Mouse (Mus musculus) midbrain, embryonic 12.5 days (tissue): ENCODE results near the gene Clcn1. TPM values are rescaled to one million over a fixed set of nuclear protein-coding genes. Genes with fewer than 3 reads are reported as not detected.

Source experiments
- ATAC-seq: fragments of 200-750 bp; cut with Nextera tagmentation; 2 replicates; pipeline ENCODE4 v1.8.0; 2017; ENCODE audit warnings: low read depth, moderate TSS enrichment, moderate library complexity; ENCODE audit not compliant: low FRiP score
- H3K27ac ChIP-seq: fragments of 300-500 bp; sonication (generic); replicated peaks from 2 replicates; pipeline ENCODE4 v1.5.1; 2016; ENCODE audit warnings: mild to moderate bottlenecking
- H3K27me3 ChIP-seq: fragments of 300-500 bp; sonication (generic); 2 replicates; pipeline ENCODE4 v1.6.1; 2016; ENCODE audit warnings: mild to moderate bottlenecking
- H3K36me3 ChIP-seq: fragments of 300-500 bp; sonication (generic); 2 replicates; pipeline ENCODE4 v1.6.1; 2016
- H3K4me1 ChIP-seq: fragments of 300-500 bp; sonication (generic); 2 replicates; pipeline ENCODE4 v1.6.1; 2016
- H3K4me2 ChIP-seq: fragments of 300-500 bp; sonication (generic); replicated peaks from 2 replicates; pipeline ENCODE4 v1.6.1; 2016; ENCODE audit warnings: mild to moderate bottlenecking, moderate library complexity
- H3K4me3 ChIP-seq: fragments of 300-500 bp; sonication (generic); 2 replicates; pipeline ENCODE4 v1.5.1; 2016; ENCODE audit warnings: mild to moderate bottlenecking
- H3K9ac ChIP-seq: fragments of 300-500 bp; sonication (generic); replicated peaks from 2 replicates; pipeline ENCODE4 v1.6.1; 2016; ENCODE audit warnings: mild to moderate bottlenecking, moderate library complexity
- H3K9me3 ChIP-seq: fragments of 300-500 bp; sonication (generic); 2 replicates; pipeline ENCODE4 v1.6.1; 2016; ENCODE audit warnings: mild to moderate bottlenecking
- WGBS: fragments of 180-500 bp; shearing (Covaris S2); methylation state at CpG from one replicate; pipeline ENCODE4 v1.1.7; 2016; 5-methylcytosine and 5-hydroxymethylcytosine counted together
- polyA plus RNA-seq: library from polyadenylated mRNA; unstranded; fragments of >200 nt; fragmentation: Nextera tagmentation; extraction: Ambion mirVana; gene quantifications from 2 replicates; pipeline ENCODE4 v1.2.1, GENCODE M21; 2016

Gene Clcn1
- polyA plus RNA-seq, 1 experiment from 2014 or later = 1.3 TPM

DNA sequence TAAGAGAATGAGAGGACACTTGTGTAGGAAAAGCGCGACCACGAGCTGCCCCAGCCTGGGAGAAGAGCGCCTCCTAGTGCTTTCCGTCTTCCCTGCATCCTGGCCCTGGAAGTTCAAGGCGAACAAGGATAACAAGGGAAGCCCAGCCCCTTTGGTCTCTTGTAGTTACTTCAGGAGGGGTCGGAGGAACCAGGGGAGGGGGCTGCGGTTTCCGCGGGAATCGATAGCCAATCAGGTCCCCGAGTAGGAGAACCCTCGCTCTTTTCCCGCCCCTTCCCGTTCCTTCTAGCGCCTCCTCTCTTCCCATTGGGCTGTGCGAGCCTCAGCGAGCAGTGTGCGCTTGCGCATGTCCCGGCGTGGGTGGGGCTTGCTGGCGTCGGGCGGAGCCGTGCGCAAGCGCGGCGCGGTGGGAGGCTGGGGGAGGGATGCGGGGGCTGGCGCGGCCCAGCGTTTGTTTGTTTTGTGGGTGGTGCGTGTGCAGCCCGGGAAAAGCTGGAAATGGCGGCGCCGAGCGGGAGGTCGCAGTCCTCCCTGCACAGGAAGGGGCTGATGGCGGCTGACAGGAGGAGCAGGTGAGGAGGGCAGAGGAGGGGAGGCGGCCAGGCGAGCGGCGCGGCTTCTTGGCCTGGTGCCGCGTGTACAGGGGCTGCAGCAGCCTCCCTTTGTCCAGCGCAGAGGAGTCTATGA, 21.7 kb upstream of the Clcn1 start, which contains the start of gene Casp2:
Gene Casp2 (plus strand): TSS at position 360 of the 687 bp plus-strand sequence.
- Histone ChIP-seq H3K27ac (peak within 1 kb of the TSS; percentile 90), H3K4me3 (peak within 1 kb of the TSS; percentile 86), H3K4me1 (peaks cover 11% of the 10 kb centered on the region), H3K4me2 (peak within 1 kb of the TSS; percentile 83), H3K36me3 (peaks cover 26% of the 10 kb centered on the region), H3K9me3 (no peaks in the 10 kb centered on the region), H3K9ac (peak within 1 kb of the TSS; percentile 84), H3K27me3 (peaks cover 5% of the 10 kb centered on the region; the same call in 1 of the 2 replicates)
- ATAC-seq = peak; percentile 99
- under 1% methylated on average over 45 of the region's 51 CpGs for WGBS

GRCm38 (mm10) chr6:42265391-42266330, 20.8 kb upstream of the Clcn1 start:
- H3K4me2 ChIP-seq = peak overlapping the region; percentile 83
- H3K4me3 ChIP-seq = peak overlapping the region; percentile 86
- peak overlapping the region; percentile 84 for H3K9ac ChIP-seq
- peaks cover 4% of the 10 kb centered on the region; the same call in 1 of the 2 replicates for H3K27me3 ChIP-seq
- ATAC-seq = no peak
- H3K4me1 ChIP-seq = peaks cover 11% of the 10 kb centered on the region
- H3K9me3 ChIP-seq = no peaks in the 10 kb centered on the region
- peaks cover 35% of the 10 kb centered on the region for H3K36me3 ChIP-seq
- H3K27ac ChIP-seq = peak overlapping the region; percentile 90
- WGBS = under 1% methylated on average over 21 of the region's 21 CpGs

DNA sequence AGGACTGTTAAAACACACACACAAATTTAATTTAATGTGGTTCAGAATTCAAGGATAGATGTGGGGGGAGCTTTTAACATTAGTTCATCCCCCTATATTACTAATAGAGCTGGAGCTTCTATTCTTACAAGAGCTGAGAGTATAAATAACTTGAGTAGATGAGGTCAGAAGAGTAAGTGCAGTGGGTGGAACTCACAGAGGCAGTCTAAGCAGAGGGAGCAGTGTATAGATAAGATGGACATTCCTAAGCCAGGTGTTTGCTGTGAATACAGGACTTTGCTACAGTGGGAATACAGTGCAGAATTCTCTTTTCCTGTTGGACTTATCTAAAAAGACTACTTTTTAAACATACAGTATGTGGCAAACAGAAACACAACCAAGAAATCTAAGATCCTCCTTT, 15.7 kb upstream of the Clcn1 start:
- H3K36me3 ChIP-seq = peaks cover 79% of the 10 kb centered on the region
- peaks cover 11% of the 10 kb centered on the region for H3K4me1 ChIP-seq
- no peaks in the 10 kb centered on the region for H3K9me3 ChIP-seq
- H3K9ac ChIP-seq = no peak overlapping the region
- H3K27ac ChIP-seq = no peak overlapping the region
- no peak overlapping the region for H3K4me2 ChIP-seq
- no peaks in the 10 kb centered on the region for H3K27me3 ChIP-seq
- H3K4me3 ChIP-seq = no peak overlapping the region
- ATAC-seq = no peak

- no peak overlapping the region for H3K4me2 ChIP-seq
- WGBS = 82% methylated on average over 2 of the region's 2 CpGs
- ATAC-seq = no peak
- H3K9ac ChIP-seq = no peak overlapping the region
- H3K36me3 ChIP-seq = peaks cover 90% of the 10 kb centered on the region
- no peaks in the 10 kb centered on the region for H3K9me3 ChIP-seq
- H3K27me3 ChIP-seq = no peaks in the 10 kb centered on the region
- H3K4me3 ChIP-seq = no peak overlapping the region
- H3K4me1 ChIP-seq = no peaks in the 10 kb centered on the region
- H3K27ac ChIP-seq = no peak overlapping the region
These were observed 10.3 kb upstream of the Clcn1 start for GRCm38 (mm10) chr6:42276151-42276550.

DNA sequence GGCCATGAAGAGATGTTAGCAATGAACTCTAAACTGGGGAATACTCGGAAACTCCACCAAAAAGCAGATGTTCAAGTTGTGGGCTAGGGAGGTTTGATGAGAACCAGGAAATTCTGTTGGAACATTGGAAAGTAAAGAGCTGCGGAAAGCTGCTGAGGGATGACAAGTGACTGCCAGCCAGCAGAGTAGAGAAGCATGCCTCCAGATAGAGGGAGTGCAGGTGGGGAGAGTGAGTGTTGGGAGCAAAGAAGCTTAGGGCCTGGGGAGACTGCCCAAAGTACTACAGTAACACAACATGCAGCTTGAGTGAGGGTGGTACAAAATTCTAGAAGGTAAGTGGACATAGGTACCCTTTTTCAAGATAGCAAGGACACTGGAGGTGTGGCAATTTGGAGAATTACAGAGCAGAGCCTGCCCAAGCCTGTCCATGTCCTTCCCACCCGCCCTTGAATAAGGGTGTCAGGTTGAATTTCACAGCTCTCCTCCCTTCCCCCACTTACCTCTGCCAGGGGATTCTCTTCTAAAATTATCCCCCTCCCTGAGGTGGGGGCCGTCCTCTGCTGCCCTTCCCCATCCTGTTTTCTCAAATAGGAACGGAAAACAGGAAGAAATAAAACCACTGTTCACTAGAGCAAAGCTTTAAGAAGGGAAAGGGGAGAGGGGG, 3.5 kb upstream of the Clcn1 start:
- no peak overlapping the region for H3K9ac ChIP-seq
- no peak overlapping the region for H3K27ac ChIP-seq
- H3K4me3 ChIP-seq = no peak overlapping the region
- no peaks in the 10 kb centered on the region for H3K4me1 ChIP-seq
- H3K4me2 ChIP-seq = no peak overlapping the region
- H3K27me3 ChIP-seq = no peaks in the 10 kb centered on the region
- peaks cover 71% of the 10 kb centered on the region for H3K36me3 ChIP-seq
- peak; percentile 42; the same call in 1 of the 2 replicates for ATAC-seq
- 78% methylated on average over 5 of the region's 5 CpGs for WGBS
- no peaks in the 10 kb centered on the region for H3K9me3 ChIP-seq

DNA sequence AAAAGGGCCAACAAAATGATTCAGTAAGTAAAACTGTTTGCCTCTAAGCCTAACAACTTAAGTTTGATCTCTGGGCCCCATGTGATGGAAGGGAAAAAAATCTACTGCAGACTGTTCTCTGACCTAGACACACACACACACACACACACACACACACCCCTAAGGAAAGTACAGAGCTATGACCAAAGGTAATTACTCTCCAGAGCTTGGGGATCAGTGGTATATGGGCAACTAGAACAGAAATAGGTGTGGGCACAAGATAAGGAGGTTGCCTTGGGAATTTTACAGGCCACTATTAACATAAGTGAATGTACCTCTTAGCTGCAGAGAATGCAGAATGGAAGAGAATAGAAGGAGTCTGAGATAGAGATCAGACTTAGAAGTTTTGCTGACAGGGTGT, 1.1 kb downstream of the Clcn1 start:
- H3K4me1 ChIP-seq = no peaks in the 10 kb centered on the region
- H3K27ac ChIP-seq = no peak overlapping the region
- ATAC-seq = no peak
- H3K36me3 ChIP-seq = peaks cover 56% of the 10 kb centered on the region
- no peak overlapping the region for H3K9ac ChIP-seq
- H3K9me3 ChIP-seq = no peaks in the 10 kb centered on the region
- H3K27me3 ChIP-seq = no peaks in the 10 kb centered on the region
- no peak overlapping the region for H3K4me2 ChIP-seq
- H3K4me3 ChIP-seq = no peak overlapping the region

DNA sequence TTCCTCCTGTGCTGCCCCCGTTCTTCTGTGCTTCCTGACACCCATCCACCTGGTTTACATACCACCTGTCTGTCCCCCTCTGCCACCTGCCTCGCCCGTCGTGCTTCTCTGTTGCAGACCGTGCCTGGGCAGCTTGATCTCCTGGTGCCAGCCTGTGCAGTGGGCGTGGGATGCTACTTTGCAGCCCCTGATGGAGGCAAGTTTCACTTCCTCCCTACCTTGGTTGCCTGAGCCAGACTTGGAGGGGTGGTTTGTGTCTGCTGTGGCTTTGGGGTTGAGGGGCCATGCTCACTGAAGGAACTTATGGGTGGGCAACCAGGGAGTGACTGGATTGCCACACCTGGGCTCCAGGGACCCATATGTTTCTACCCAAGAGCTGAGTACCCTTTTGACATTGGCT, 6.8 kb downstream of the Clcn1 start:
- H3K36me3 ChIP-seq = peaks cover 68% of the 10 kb centered on the region
- 91% methylated on average over 6 of the region's 6 CpGs for WGBS
- H3K9ac ChIP-seq = no peak overlapping the region
- no peak overlapping the region for H3K4me3 ChIP-seq
- no peak overlapping the region for H3K4me2 ChIP-seq
- ATAC-seq = no peak
- no peaks in the 10 kb centered on the region for H3K27me3 ChIP-seq
- no peaks in the 10 kb centered on the region for H3K4me1 ChIP-seq
- H3K27ac ChIP-seq = no peak overlapping the region
- H3K9me3 ChIP-seq = no peaks in the 10 kb centered on the region

- no peak overlapping the region for H3K4me3 ChIP-seq
- peaks cover 83% of the 10 kb centered on the region for H3K36me3 ChIP-seq
- no peaks in the 10 kb centered on the region for H3K4me1 ChIP-seq
- 83% methylated on average over 3 of the region's 3 CpGs for WGBS
- H3K27me3 ChIP-seq = no peaks in the 10 kb centered on the region
- H3K27ac ChIP-seq = no peak overlapping the region
- no peak for ATAC-seq
- H3K4me2 ChIP-seq = no peak overlapping the region
- no peak overlapping the region for H3K9ac ChIP-seq
- H3K9me3 ChIP-seq = no peaks in the 10 kb centered on the region
These were observed 9.1 kb downstream of the Clcn1 start for GRCm38 (mm10) chr6:42295549-42296094.

DNA sequence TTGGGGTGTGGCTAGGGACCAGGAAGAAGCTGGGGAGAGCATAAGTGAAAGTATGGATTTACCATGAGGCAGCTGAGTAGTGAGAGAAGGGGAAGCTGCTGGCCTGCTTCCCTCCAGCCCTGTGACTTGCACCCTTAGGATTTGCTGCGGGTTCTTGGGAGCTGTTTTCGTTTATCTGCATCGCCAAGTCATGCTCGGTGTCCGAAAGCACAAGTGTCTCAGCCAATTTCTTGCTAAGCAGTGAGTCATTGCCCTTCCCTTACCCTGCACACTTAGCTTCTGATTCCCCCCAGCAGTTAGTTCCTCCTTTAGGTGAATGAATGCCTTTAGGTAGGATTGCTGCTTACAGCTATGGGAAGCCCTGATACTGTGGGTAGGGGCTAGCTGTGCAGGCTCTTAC, 12.9 kb downstream of the Clcn1 start:
- Histone ChIP-seq H3K27ac (no peak overlapping the region), H3K9ac (no peak overlapping the region), H3K4me2 (no peak overlapping the region), H3K27me3 (no peaks in the 10 kb centered on the region), H3K36me3 (peaks cover 60% of the 10 kb centered on the region), H3K4me1 (no peaks in the 10 kb centered on the region), H3K9me3 (no peaks in the 10 kb centered on the region), H3K4me3 (no peak overlapping the region)
- 90% methylated on average over 5 of the region's 5 CpGs for WGBS
- no peak for ATAC-seq

GRCm38 (mm10) chr6:42309816-42310378, 23.4 kb downstream of the Clcn1 start:
- WGBS = 54% methylated on average over 8 of the region's 8 CpGs
- peaks cover 69% of the 10 kb centered on the region for H3K36me3 ChIP-seq
- ATAC-seq = 0 out of 2 replicates have a peak, but pooled peaks have one; percentile 38
- H3K9ac ChIP-seq = no peak overlapping the region
- H3K4me2 ChIP-seq = no peak overlapping the region
- H3K27ac ChIP-seq = no peak overlapping the region
- H3K27me3 ChIP-seq = no peaks in the 10 kb centered on the region
- H3K4me1 ChIP-seq = no peaks in the 10 kb centered on the region
- H3K9me3 ChIP-seq = no peaks in the 10 kb centered on the region
- no peak overlapping the region for H3K4me3 ChIP-seq

DNA sequence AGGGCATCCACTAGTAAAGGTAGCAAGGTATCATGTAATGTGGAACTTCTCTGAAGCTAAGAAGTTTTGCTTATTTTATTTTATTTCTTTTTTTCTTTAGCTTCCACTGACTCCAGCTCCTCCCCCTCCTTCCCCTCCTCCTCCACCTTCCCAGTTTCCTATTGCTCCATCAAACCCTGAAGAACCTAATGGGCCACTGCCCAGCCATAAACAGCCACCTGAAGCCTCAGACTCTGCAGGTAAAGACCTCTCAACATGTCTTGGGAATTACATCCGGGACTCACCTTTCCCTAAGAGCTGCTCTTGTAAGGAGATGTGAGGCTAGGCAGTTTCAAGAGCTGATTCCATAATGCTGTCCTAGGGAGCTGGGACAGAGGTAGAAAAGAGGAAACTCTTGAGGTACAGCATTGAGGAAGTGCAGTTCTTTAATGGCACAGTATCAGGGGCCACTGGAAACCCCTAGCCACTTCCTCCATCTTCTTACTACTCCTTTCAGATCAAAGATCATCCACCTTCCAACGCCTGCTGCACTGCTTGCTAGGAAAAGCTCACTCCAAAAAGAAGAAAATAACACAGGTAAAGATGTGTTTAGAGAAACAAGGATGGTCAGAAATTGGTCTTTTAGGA, 24.1 kb downstream of the Clcn1 start:
- no peaks in the 10 kb centered on the region for H3K9me3 ChIP-seq
- no peak overlapping the region for H3K4me3 ChIP-seq
- H3K9ac ChIP-seq = no peak overlapping the region
- ATAC-seq = no peak
- H3K36me3 ChIP-seq = peaks cover 69% of the 10 kb centered on the region
- H3K27ac ChIP-seq = no peak overlapping the region
- H3K4me1 ChIP-seq = no peaks in the 10 kb centered on the region
- no peak overlapping the region for H3K4me2 ChIP-seq
- H3K27me3 ChIP-seq = no peaks in the 10 kb centered on the region
- 93% methylated on average over 2 of the region's 2 CpGs for WGBS
